Mouse (Mus musculus): ENCODE results near the gene Atp8b4. TPM values are rescaled to one million over a fixed set of nuclear protein-coding genes. Genes with fewer than 3 reads are reported as not detected.

The Atp8b4 gene
- polyA plus RNA-seq, 1 experiment from 2014 or later: 1.7 TPM

DNA sequence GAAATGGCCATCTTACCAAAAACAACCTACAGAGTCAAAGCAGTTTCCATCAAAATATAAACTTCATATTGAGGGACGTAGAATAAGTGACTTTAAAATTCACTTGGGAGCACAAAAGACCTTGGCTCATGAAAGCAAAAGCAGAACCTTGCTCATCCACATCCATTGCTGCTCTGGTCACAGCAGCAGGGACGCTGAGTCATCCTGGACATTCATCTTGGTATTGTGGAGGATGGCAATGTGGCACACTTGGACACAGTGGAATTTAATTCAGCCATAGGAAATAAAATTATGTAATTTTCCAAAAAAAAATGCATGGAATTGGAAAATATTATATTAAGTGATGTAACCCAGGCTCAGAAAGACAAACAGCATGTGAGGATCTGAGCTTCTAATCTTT is 184.1 kb downstream of the Atp8b4 start:
- H3K9ac ChIP-seq (replicated peaks; ENCODE audit: low read depth): no peak overlapping the region
- no peaks in the 10 kb centered on the region for H3K27me3 ChIP-seq (replicated peaks; ENCODE audit: insufficient read depth, low read length)
- no peaks in the 10 kb centered on the region for H3K4me1 ChIP-seq (ENCODE audit: insufficient read depth, low read depth, low read length)
- TF ChIP-seq CTCF (IDR thresholded peaks at IDR 0.05): no peak
- TF ChIP-seq EP300 (IDR thresholded peaks at IDR 0.05): no peak
- no peaks in the 10 kb centered on the region for H3K9me3 ChIP-seq (ENCODE audit: low read length)
- no peak overlapping the region for H3K27ac ChIP-seq (ENCODE audit: low read length)
- DNase-seq (ENCODE audit: low spot score) (no peak), ATAC-seq (no peak)
- H3K36me3 ChIP-seq (ENCODE audit: insufficient read depth, low read length): no peaks in the 10 kb centered on the region
- H3K4me3 ChIP-seq (ENCODE audit: low read depth, low read length): no peak overlapping the region
- H3K4me2 ChIP-seq (replicated peaks; ENCODE audit: low read depth, low read length): no peak overlapping the region
- 82% methylated on average over 2 of the region's 2 CpGs for WGBS

DNA sequence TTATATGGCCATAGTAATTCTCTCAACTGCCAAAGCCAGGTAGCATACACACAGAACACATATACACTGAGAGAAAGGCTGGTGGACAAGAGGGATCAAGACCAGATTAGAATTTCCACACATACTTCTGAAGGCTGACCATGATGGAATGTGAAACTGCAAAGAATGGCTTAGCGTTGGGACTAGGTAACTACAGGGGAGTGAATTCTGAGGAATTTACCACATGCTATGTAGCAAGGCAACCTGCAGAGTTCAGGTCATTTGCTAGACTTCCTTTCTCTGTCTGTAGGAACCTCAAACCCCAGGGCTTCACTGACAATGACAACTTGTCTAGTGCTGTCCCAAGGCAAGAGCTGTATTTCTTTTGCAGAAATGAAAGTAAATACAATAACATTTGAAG is 189.4 kb downstream of the Atp8b4 start:
- Histone ChIP-seq H3K4me3 (ENCODE audit: low read depth, low read length) (no peak overlapping the region), H3K9me3 (ENCODE audit: low read length) (no peaks in the 10 kb centered on the region), H3K4me1 (ENCODE audit: insufficient read depth, low read depth, low read length) (no peaks in the 10 kb centered on the region), H3K4me2 (replicated peaks; ENCODE audit: low read depth, low read length) (no peak overlapping the region), H3K27me3 (replicated peaks; ENCODE audit: insufficient read depth, low read length) (no peaks in the 10 kb centered on the region), H3K27ac (ENCODE audit: low read length) (no peak overlapping the region), H3K9ac (replicated peaks; ENCODE audit: low read depth) (no peak overlapping the region), H3K36me3 (ENCODE audit: insufficient read depth, low read length) (no peaks in the 10 kb centered on the region)
- 62% methylated on average over 1 of the region's 1 CpGs for WGBS
- no peak for DNase-seq (ENCODE audit: low spot score)
- TF ChIP-seq CTCF (IDR thresholded peaks at IDR 0.05) (no peak), EP300 (IDR thresholded peaks at IDR 0.05) (no peak)
- ATAC-seq: no peak

DNA sequence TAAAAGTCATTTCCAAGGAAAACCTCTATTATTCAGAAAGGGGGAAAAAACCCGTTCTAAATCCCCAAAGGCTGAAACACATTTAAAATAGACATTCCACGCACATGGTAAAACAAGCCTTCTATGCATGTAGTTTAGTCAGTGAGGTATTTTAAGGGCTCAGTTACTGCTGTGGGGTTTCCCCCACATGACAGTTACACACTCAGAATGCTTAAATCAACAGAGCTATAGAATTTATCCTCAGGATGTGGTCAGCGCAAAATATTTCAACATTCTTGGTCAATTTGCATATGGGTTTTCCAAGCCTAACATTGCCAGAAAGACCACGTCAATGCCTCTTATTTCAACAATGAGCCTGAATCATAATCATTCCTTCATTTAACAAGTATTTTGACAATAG is 190.5 kb downstream of the Atp8b4 start:
- WGBS: 63% methylated on average over 4 of the region's 4 CpGs
- Histone ChIP-seq H3K9me3 (ENCODE audit: low read length) (no peaks in the 10 kb centered on the region), H3K9ac (replicated peaks; ENCODE audit: low read depth) (no peak overlapping the region), H3K27me3 (replicated peaks; ENCODE audit: insufficient read depth, low read length) (no peaks in the 10 kb centered on the region), H3K4me1 (ENCODE audit: insufficient read depth, low read depth, low read length) (no peaks in the 10 kb centered on the region), H3K36me3 (ENCODE audit: insufficient read depth, low read length) (no peaks in the 10 kb centered on the region), H3K4me2 (replicated peaks; ENCODE audit: low read depth, low read length) (no peak overlapping the region), H3K4me3 (ENCODE audit: low read depth, low read length) (no peak overlapping the region), H3K27ac (ENCODE audit: low read length) (no peak overlapping the region)
- ATAC-seq (no peak), DNase-seq (ENCODE audit: low spot score) (peak; percentile 31)
- TF ChIP-seq CTCF (IDR thresholded peaks at IDR 0.05) (no peak), EP300 (IDR thresholded peaks at IDR 0.05) (0 out of 2 replicates have a peak, but pooled peaks have one; percentile 15)

DNA sequence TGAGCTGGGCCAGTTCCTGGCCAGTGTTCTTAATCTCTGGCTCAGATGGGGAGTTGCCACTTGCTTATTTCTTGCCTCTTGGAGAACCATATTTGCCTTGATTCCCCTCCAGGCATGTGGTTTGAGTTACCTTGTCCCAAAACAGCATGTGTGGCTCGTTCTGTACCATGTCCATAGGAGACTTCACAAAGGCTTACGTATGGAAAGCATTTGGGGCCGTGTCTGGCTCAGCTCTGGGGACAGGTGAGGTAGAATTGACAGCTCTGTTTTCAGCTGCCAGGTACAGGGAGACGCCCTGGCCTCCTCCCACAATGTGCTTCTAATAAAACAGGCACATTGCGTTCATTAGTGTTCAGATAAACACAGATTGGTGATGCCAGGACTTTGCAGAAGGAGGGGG is 195.9 kb downstream of the Atp8b4 start:
- Histone ChIP-seq H3K27ac (ENCODE audit: low read length) (no peak overlapping the region), H3K4me3 (ENCODE audit: low read depth, low read length) (no peak overlapping the region), H3K9me3 (ENCODE audit: low read length) (no peaks in the 10 kb centered on the region), H3K27me3 (replicated peaks; ENCODE audit: insufficient read depth, low read length) (no peaks in the 10 kb centered on the region), H3K36me3 (ENCODE audit: insufficient read depth, low read length) (no peaks in the 10 kb centered on the region), H3K9ac (replicated peaks; ENCODE audit: low read depth) (no peak overlapping the region), H3K4me2 (replicated peaks; ENCODE audit: low read depth, low read length) (no peak overlapping the region), H3K4me1 (ENCODE audit: insufficient read depth, low read depth, low read length) (no peaks in the 10 kb centered on the region)
- no peak for TF ChIP-seq EP300 (IDR thresholded peaks at IDR 0.05)
- TF ChIP-seq CTCF (IDR thresholded peaks at IDR 0.05): no peak
- DNase-seq (ENCODE audit: low spot score) (no peak), ATAC-seq (no peak)
- 77% methylated on average over 5 of the region's 5 CpGs for WGBS

DNA sequence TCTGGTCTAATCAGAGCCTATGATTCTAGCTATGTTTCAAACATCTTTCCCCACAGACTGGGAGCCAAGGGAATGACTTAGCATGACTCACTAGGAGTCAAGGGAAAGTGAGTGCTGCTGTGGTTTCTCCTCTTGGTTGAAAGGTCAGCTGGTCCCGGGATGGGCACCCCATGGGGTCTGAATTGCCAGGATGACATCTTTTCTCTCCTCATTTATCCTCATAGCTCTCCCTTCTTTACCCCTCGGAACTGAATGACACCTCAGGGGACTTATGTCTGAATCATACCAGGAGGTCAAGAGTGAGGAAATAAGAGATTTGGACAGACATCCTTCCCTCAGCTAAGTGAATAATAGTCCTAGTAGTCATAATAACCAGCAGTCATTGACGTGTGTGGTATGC is 197.2 kb downstream of the Atp8b4 start:
- Histone ChIP-seq H3K27me3 (replicated peaks; ENCODE audit: insufficient read depth, low read length) (no peaks in the 10 kb centered on the region), H3K9me3 (ENCODE audit: low read length) (no peaks in the 10 kb centered on the region), H3K27ac (ENCODE audit: low read length) (no peak overlapping the region), H3K4me3 (ENCODE audit: low read depth, low read length) (no peak overlapping the region), H3K9ac (replicated peaks; ENCODE audit: low read depth) (no peak overlapping the region), H3K36me3 (ENCODE audit: insufficient read depth, low read length) (no peaks in the 10 kb centered on the region), H3K4me1 (ENCODE audit: insufficient read depth, low read depth, low read length) (no peaks in the 10 kb centered on the region), H3K4me2 (replicated peaks; ENCODE audit: low read depth, low read length) (no peak overlapping the region)
- DNase-seq (ENCODE audit: low spot score) (no peak), ATAC-seq (no peak)
- no peak for TF ChIP-seq CTCF (IDR thresholded peaks at IDR 0.05)
- no peak for TF ChIP-seq EP300 (IDR thresholded peaks at IDR 0.05)
- WGBS: 34% methylated on average over 3 of the region's 3 CpGs

DNA sequence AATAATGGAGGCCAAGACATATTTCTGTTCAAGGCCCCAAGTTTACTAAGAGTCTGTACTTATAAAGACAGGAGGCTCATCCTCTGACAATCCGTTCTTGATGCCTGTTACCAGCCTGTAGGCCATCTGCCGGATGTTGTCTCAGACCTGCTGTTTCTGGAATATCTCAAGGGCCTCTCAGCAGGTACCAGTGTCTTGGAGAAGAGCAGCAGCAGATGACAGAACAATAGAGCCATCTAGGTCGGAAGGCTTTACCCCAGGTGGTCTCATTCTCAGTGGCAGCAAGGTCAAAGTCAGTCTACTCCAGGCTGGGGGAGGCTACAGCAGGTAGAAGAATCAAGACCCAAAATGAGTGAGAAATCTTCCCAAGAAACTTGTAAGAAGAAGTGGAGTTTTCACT is 198.1 kb downstream of the Atp8b4 start:
- ATAC-seq (no peak), DNase-seq (ENCODE audit: low spot score) (no peak)
- no peak overlapping the region for H3K4me2 ChIP-seq (replicated peaks; ENCODE audit: low read depth, low read length)
- TF ChIP-seq CTCF (IDR thresholded peaks at IDR 0.05): no peak
- no peak for TF ChIP-seq EP300 (IDR thresholded peaks at IDR 0.05)
- H3K9me3 ChIP-seq (ENCODE audit: low read length): no peaks in the 10 kb centered on the region
- no peaks in the 10 kb centered on the region for H3K4me1 ChIP-seq (ENCODE audit: insufficient read depth, low read depth, low read length)
- H3K36me3 ChIP-seq (ENCODE audit: insufficient read depth, low read length): no peaks in the 10 kb centered on the region
- no peak overlapping the region for H3K4me3 ChIP-seq (ENCODE audit: low read depth, low read length)
- H3K27ac ChIP-seq (ENCODE audit: low read length): no peak overlapping the region
- 66% methylated on average over 3 of the region's 3 CpGs for WGBS
- H3K9ac ChIP-seq (replicated peaks; ENCODE audit: low read depth): no peak overlapping the region
- no peaks in the 10 kb centered on the region for H3K27me3 ChIP-seq (replicated peaks; ENCODE audit: insufficient read depth, low read length)

DNA sequence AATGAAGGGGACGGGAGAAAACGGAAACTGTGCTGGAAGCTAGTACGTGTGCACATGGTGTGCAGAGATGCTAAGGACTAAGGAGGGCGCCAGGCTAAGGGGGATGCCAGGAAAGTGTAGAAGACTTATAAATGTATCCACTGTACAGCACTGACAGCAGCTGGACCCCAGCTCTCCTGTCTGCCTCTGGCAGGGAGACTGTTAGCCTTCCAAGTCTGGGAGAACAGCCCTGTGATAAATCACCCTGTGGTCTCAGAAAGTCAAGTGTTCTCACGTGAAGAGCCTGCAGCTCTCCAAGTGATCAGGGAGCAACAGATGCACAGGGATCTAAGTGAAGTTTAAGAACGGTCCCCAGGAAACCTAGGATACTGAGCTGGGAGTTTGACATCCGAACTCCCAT is 209.8 kb downstream of the Atp8b4 start:
- Histone ChIP-seq H3K9ac (replicated peaks; ENCODE audit: low read depth) (no peak overlapping the region), H3K36me3 (ENCODE audit: insufficient read depth, low read length) (no peaks in the 10 kb centered on the region), H3K9me3 (ENCODE audit: low read length) (no peaks in the 10 kb centered on the region), H3K4me1 (ENCODE audit: insufficient read depth, low read depth, low read length) (no peaks in the 10 kb centered on the region), H3K4me2 (replicated peaks; ENCODE audit: low read depth, low read length) (no peak overlapping the region), H3K27ac (ENCODE audit: low read length) (no peak overlapping the region), H3K27me3 (replicated peaks; ENCODE audit: insufficient read depth, low read length) (no peaks in the 10 kb centered on the region), H3K4me3 (ENCODE audit: low read depth, low read length) (no peak overlapping the region)
- TF ChIP-seq CTCF (IDR thresholded peaks at IDR 0.05) (no peak), EP300 (IDR thresholded peaks at IDR 0.05) (no peak)
- DNase-seq (ENCODE audit: low spot score) (no peak), ATAC-seq (no peak)
- WGBS: 59% methylated on average over 7 of the region's 7 CpGs
